In genomic region chr10:77196676-77197075, GRCm38 (mm10) we compare ENCODE assay signal across 20 mouse cellular contexts. TPM values are rescaled to one million over a fixed set of nuclear protein-coding genes. Genes with fewer than 3 reads are reported as not detected.
DNase-seq lines count a peak whose midpoint lies in the region; ATAC-seq and TF ChIP-seq lines count a peak whose summit lies in the region.
"Had no signal": no experiment of that assay in that cellular context is flagged by ENCODE, and none has a peak within 500 bp of the region (broad histone marks: within the 10 kb centered on the region; RNA-seq: fewer than 3 reads in every experiment).

No protein-coding gene starts in this region.

- H3K4me2 ChIP-seq in kidney, embryonic 16.5 days (replicated peaks; ENCODE audit: low read depth, low read length): no peak overlapping the region
- H3K4me2 ChIP-seq: embryonic facial prominence, embryonic 12.5 days; forebrain, embryonic 13.5 days; heart, embryonic 13.5 days; hindbrain, embryonic 15.5 days had no signal

- DNase-seq in kidney, adult 9 months: no peak
- DNase-seq in ES-CJ7 (ENCODE audit: low read depth, low spot score): peak; percentile 81
- DNase-seq in embryonic facial prominence, embryonic 10.5 days (ENCODE audit: low spot score): no peak
- DNase-seq: adrenal gland, adult 8-10 months; adrenal gland, postnatal 36 days; cerebellum, adult 2 months; cerebellum, postnatal 14 days; embryo, embryonic 11 days; forebrain, postnatal 0 days; gastrocnemius, postnatal 36 days; heart, adult 11 months; heart, postnatal 36 days had no signal

- no peak for TF ChIP-seq CTCF in E14TG2a.4 (conservative IDR thresholded peaks at IDR 0.05; ENCODE audit: low read length)

- no peak overlapping the region for H3K9ac ChIP-seq in kidney, embryonic 16.5 days (replicated peaks; ENCODE audit: low read length)
- H3K9ac ChIP-seq: embryonic facial prominence, embryonic 12.5 days; forebrain, embryonic 13.5 days; forebrain, postnatal 0 days; heart, embryonic 13.5 days; hindbrain, embryonic 15.5 days had no signal

- peaks cover 15% of the 10 kb centered on the region for H3K4me1 ChIP-seq in kidney, embryonic 16.5 days (ENCODE audit: insufficient read depth, low read length)
- H3K4me1 ChIP-seq in E14TG2a.4 (replicated peaks; ENCODE audit: low read depth, low read length): peaks cover 96% of the 10 kb centered on the region
- peaks cover 60% of the 10 kb centered on the region for H3K4me1 ChIP-seq in embryonic facial prominence, embryonic 10.5 days

- H3K9me3 ChIP-seq in kidney, embryonic 16.5 days (ENCODE audit: low read length): no peaks in the 10 kb centered on the region
- no peaks in the 10 kb centered on the region for H3K9me3 ChIP-seq in E14TG2a.4 (ENCODE audit: low read length)
- H3K9me3 ChIP-seq in embryonic facial prominence, embryonic 10.5 days: no peaks in the 10 kb centered on the region
- H3K9me3 ChIP-seq: embryonic facial prominence, embryonic 12.5 days; forebrain, embryonic 13.5 days; heart, embryonic 13.5 days; hindbrain, embryonic 15.5 days had no signal

- H3K4me3 ChIP-seq in kidney, embryonic 16.5 days (ENCODE audit: low read length): no peak overlapping the region
- peak overlapping the region; percentile 71 for H3K4me3 ChIP-seq in E14TG2a.4 (replicated peaks; ENCODE audit: low read length)
- no peak overlapping the region for H3K4me3 ChIP-seq in embryonic facial prominence, embryonic 10.5 days
- H3K4me3 ChIP-seq: embryonic facial prominence, embryonic 12.5 days; forebrain, embryonic 13.5 days; heart, embryonic 13.5 days; hindbrain, embryonic 15.5 days had no signal

- WGBS in kidney, embryonic 16.5 days: 81% methylated on average over 4 of the region's 4 CpGs
- 75% methylated on average over 4 of the region's 4 CpGs for WGBS in embryonic facial prominence, embryonic 10.5 days

- H3K27me3 ChIP-seq in kidney, embryonic 16.5 days (ENCODE audit: insufficient read depth, low read length): no peaks in the 10 kb centered on the region
- H3K27me3 ChIP-seq in E14TG2a.4 (ENCODE audit: insufficient read depth, low read length): no peaks in the 10 kb centered on the region
- no peaks in the 10 kb centered on the region for H3K27me3 ChIP-seq in embryonic facial prominence, embryonic 10.5 days (replicated peaks; ENCODE audit: low read depth, poor library complexity, severe bottlenecking)
- H3K27me3 ChIP-seq: embryonic facial prominence, embryonic 12.5 days; forebrain, embryonic 13.5 days; heart, embryonic 13.5 days; hindbrain, embryonic 15.5 days; Patski had no signal

- peak overlapping the region; percentile 68; the same call in 1 of the 2 replicates for H3K27ac ChIP-seq in kidney, embryonic 16.5 days (ENCODE audit: low read length)
- peak overlapping the region; percentile 4; the same call in 1 of the 2 replicates for H3K27ac ChIP-seq in embryonic facial prominence, embryonic 10.5 days (replicated peaks)
- H3K27ac ChIP-seq: forebrain, embryonic 13.5 days; hindbrain, embryonic 15.5 days had no signal

- no peak for ATAC-seq in kidney, embryonic 16.5 days (ENCODE audit: low FRiP score, low TSS enrichment)
- ATAC-seq in frontal cortex, adult (ENCODE audit: low TSS enrichment): no peak
- ATAC-seq: forebrain, embryonic 13.5 days; forebrain, postnatal 0 days; Patski had no signal

- no peaks in the 10 kb centered on the region for H3K36me3 ChIP-seq in kidney, embryonic 16.5 days (ENCODE audit: insufficient read depth, low read length)
- no peaks in the 10 kb centered on the region for H3K36me3 ChIP-seq in E14TG2a.4 (ENCODE audit: insufficient read depth, low read length)
- H3K36me3 ChIP-seq in embryonic facial prominence, embryonic 10.5 days (replicated peaks): no peaks in the 10 kb centered on the region
- H3K36me3 ChIP-seq: embryonic facial prominence, embryonic 12.5 days; heart, embryonic 13.5 days; hindbrain, embryonic 15.5 days had no signal

RNA-seq across cellular contexts. Expression of gene Col18a1, which starts 30.3 kb away (rescaled TPM):
- polyA plus RNA-seq in kidney, embryonic 16.5 days (2015; fragmentation: Nextera tagmentation; extraction: Ambion mirVana): 255 and 257 TPM in 2 replicates
- 184 and 201 TPM in 2 replicates for polyA plus RNA-seq in embryonic facial prominence, embryonic 10.5 days (2016; fragmentation: Nextera tagmentation; extraction: Ambion mirVana)
